Mouse (Mus musculus): ENCODE measurements around the gene Syt16.

- TF ChIP-seq EP300 (IDR thresholded peaks at IDR 0.05; ENCODE audit: low read length) (no peak), MAX (IDR thresholded peaks at IDR 0.05; ENCODE audit: low read length) (no peak), MAFK (IDR thresholded peaks at IDR 0.05; ENCODE audit: insufficient replicate concordance, low read length) (no peak), CTCF (conservative IDR thresholded peaks at IDR 0.05 in 1 of 2, IDR thresholded peaks at IDR 0.05 in 1 of 2; ENCODE audit: low read depth in 2 of 2, low read length in 2 of 2) (no peak), POLR2A (IDR thresholded peaks at IDR 0.05; ENCODE audit: low read depth, low read length) (no peak), SMC3 (IDR thresholded peaks at IDR 0.05; ENCODE audit: low read depth, low read length) (no peak)
Measured at GRCm38 (mm10) chr12:73969142-73969541, 28.3 kb upstream of the Syt16 start.
